Mouse (Mus musculus): ENCODE measurements around the gene Pbx1. TPM values are rescaled to one million over a fixed set of nuclear protein-coding genes. Genes with fewer than 3 reads are reported as not detected.

The Pbx1 gene
- polyA plus RNA-seq, 2 experiments, result 26.5 to 48.2 TPM

DNA sequence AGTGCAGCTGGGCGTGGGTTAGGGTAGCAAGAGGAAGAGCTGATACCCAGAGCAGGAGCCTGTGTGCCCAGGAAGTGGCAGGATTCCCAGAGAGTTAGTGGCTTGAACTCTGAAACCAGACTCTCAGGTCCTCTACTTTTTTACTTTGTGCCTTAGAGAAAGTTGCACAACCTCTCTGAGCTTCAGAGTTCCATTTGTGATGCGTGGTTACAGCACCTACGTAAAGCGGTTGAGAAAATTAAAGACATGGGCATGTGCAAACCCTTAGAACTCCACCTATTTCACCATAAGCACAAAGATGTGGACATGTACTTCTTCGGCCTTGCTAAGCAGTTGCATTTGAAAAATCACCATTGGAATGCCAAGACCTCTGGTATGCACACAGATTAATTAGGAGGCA lies 294.2 kb downstream of the Pbx1 start:
- DNase-seq (ENCODE audit: low spot score) (no peak), ATAC-seq (ENCODE audit: low FRiP score, low read depth) (no peak)
- Histone ChIP-seq H3K4me3 (replicated peaks; ENCODE audit: low read length) (no peak overlapping the region), H3K27me3 (ENCODE audit: control insufficient read depth, insufficient read depth, low read length) (no peaks in the 10 kb centered on the region), H3K9me3 (ENCODE audit: control insufficient read depth, low read length) (no peaks in the 10 kb centered on the region), H3K36me3 (ENCODE audit: control insufficient read depth, insufficient read depth, low read length) (no peaks in the 10 kb centered on the region), H3K9ac (ENCODE audit: low read depth, low read length, severe bottlenecking) (no peak overlapping the region), H3K4me2 (replicated peaks; ENCODE audit: low read depth, low read length, severe bottlenecking) (no peak overlapping the region), H3K4me1 (ENCODE audit: control insufficient read depth, insufficient read depth, low read length) (no peaks in the 10 kb centered on the region), H3K27ac (replicated peaks; ENCODE audit: low read depth, low read length) (no peak overlapping the region)
- 86% methylated on average over 5 of the region's 5 CpGs for WGBS
- no peak for TF ChIP-seq POLR2A (IDR thresholded peaks at IDR 0.05; ENCODE audit: borderline replicate concordance, extremely low read depth, insufficient read depth, insufficient read length)

DNA sequence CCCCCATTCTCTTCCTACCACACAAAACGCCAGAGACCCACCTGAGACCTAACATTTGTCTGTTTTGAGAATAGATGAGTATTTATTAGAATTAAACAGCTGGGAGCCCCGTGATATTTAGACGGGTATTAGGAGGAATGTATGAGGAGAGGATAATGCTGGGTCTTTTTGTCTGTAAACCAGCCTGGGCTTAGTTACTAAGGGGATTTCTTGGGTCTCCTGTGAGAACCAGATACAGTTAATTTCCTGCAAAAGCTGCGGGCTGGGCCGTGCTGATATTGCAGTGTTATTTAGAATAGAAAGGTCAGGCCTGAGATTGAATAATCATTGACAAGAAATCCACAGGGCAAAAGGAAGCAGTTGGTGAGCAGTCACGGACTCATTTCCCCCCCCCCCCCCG lies 296.5 kb downstream of the Pbx1 start:
- Histone ChIP-seq H3K36me3 (ENCODE audit: control insufficient read depth, insufficient read depth, low read length) (no peaks in the 10 kb centered on the region), H3K4me2 (replicated peaks; ENCODE audit: low read depth, low read length, severe bottlenecking) (no peak overlapping the region), H3K9me3 (ENCODE audit: control insufficient read depth, low read length) (no peaks in the 10 kb centered on the region), H3K4me3 (replicated peaks; ENCODE audit: low read length) (no peak overlapping the region), H3K27ac (replicated peaks; ENCODE audit: low read depth, low read length) (no peak overlapping the region), H3K4me1 (ENCODE audit: control insufficient read depth, insufficient read depth, low read length) (no peaks in the 10 kb centered on the region), H3K27me3 (ENCODE audit: control insufficient read depth, insufficient read depth, low read length) (no peaks in the 10 kb centered on the region), H3K9ac (ENCODE audit: low read depth, low read length, severe bottlenecking) (no peak overlapping the region)
- 78% methylated on average over 6 of the region's 7 CpGs for WGBS
- ATAC-seq (ENCODE audit: low FRiP score, low read depth), result no peak
- no peak for DNase-seq (ENCODE audit: low spot score)
- no peak for TF ChIP-seq POLR2A (IDR thresholded peaks at IDR 0.05; ENCODE audit: borderline replicate concordance, extremely low read depth, insufficient read depth, insufficient read length)

DNA sequence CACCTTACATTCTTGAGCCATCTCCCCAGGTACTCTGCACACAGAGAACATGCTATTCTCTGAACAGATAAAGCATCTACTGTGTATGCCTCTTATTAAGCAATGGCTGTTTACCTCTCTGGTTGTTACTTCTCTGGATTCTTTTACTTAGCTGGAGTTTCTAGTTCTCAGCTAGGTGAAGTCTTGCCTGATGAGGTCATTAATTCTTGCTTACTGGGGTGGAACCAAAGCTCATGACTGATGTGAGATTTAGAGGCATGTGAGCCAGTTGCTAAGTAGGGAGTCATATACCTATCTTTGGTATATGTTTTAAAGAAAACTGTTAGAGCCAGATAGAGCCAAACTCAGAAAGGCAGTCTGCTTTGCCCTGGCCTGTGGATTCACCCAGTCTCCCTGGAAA lies 298.4 kb downstream of the Pbx1 start:
- DNase-seq (ENCODE audit: low spot score), result no peak
- no peaks in the 10 kb centered on the region for H3K4me1 ChIP-seq (ENCODE audit: control insufficient read depth, insufficient read depth, low read length)
- no peak for ATAC-seq (ENCODE audit: low FRiP score, low read depth)
- no peak for TF ChIP-seq POLR2A (IDR thresholded peaks at IDR 0.05; ENCODE audit: borderline replicate concordance, extremely low read depth, insufficient read depth, insufficient read length)
- no peaks in the 10 kb centered on the region for H3K36me3 ChIP-seq (ENCODE audit: control insufficient read depth, insufficient read depth, low read length)
- H3K4me3 ChIP-seq (replicated peaks; ENCODE audit: low read length), result no peak overlapping the region
- H3K27ac ChIP-seq (replicated peaks; ENCODE audit: low read depth, low read length), result no peak overlapping the region
- no peak overlapping the region for H3K4me2 ChIP-seq (replicated peaks; ENCODE audit: low read depth, low read length, severe bottlenecking)
- H3K9ac ChIP-seq (ENCODE audit: low read depth, low read length, severe bottlenecking), result no peak overlapping the region
- H3K27me3 ChIP-seq (ENCODE audit: control insufficient read depth, insufficient read depth, low read length), result no peaks in the 10 kb centered on the region
- H3K9me3 ChIP-seq (ENCODE audit: control insufficient read depth, low read length), result no peaks in the 10 kb centered on the region

DNA sequence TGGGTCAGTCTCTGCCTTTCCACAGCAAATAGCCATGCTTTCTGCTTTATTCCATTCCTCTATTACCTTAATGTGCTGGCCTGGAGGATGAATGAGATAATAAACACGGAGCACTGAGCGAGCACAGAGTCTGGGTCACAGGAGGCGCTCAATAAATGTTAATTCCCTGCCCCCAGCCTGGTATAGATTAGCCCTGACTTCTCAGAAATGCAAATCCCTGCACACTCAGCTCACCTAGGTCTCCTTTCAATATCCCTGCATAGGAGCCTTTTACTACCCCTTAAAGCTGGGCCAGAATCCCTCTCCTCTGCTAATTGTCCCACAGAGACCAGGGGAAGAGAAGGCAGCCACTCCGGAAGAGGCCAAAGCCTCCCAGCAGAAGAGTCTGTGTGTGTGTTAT lies 304.1 kb downstream of the Pbx1 start:
- Histone ChIP-seq H3K36me3 (ENCODE audit: control insufficient read depth, insufficient read depth, low read length) (no peaks in the 10 kb centered on the region), H3K9me3 (ENCODE audit: control insufficient read depth, low read length) (no peaks in the 10 kb centered on the region), H3K27ac (replicated peaks; ENCODE audit: low read depth, low read length) (no peak overlapping the region), H3K4me1 (ENCODE audit: control insufficient read depth, insufficient read depth, low read length) (no peaks in the 10 kb centered on the region), H3K9ac (ENCODE audit: low read depth, low read length, severe bottlenecking) (no peak overlapping the region), H3K27me3 (ENCODE audit: control insufficient read depth, insufficient read depth, low read length) (no peaks in the 10 kb centered on the region), H3K4me3 (replicated peaks; ENCODE audit: low read length) (no peak overlapping the region), H3K4me2 (replicated peaks; ENCODE audit: low read depth, low read length, severe bottlenecking) (no peak overlapping the region)
- TF ChIP-seq POLR2A (IDR thresholded peaks at IDR 0.05; ENCODE audit: borderline replicate concordance, extremely low read depth, insufficient read depth, insufficient read length), result no peak
- ATAC-seq (ENCODE audit: low FRiP score, low read depth) (no peak), DNase-seq (ENCODE audit: low spot score) (no peak)
- WGBS, result 15% methylated on average over 4 of the region's 4 CpGs

DNA sequence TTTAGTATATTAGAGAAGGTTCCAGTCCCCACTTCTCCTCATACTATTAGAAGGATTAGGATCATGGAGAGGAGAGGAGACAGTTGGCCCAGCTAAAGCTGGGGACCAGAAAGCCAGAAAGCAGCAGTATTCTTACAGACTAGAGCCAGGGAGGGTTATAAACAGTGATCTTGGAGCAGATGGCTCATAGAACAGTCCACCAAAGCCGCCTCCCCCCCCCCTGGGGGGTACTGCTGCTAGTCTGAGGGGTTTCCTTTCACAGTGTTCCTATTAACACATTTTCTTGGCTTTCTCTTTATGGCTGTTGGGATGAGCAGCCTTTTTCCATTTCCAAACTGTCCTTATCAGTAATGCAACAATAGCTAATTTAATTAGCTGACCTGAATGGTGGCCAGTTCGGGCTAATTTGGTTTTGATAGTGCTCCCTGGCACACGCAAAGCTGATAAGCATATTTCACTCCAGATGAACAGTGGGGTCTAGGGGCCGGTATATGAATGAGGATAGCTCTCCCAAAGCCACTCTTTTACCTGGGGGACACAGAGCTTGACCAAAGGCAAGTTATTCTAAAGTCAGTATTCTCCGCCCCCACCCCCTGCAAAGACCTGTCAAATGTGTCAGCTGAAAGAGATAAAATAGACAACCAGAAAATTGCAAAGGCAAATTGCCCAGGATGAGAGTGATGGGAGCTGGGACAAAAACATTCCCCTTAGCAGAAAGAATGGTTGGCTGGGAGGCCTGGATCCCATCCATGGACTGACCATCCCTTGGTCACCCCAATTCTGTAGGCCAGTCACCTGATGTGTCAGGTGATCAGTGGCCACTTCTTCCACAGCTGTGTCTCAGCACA lies 307.2 kb downstream of the Pbx1 start:
- TF ChIP-seq POLR2A (IDR thresholded peaks at IDR 0.05; ENCODE audit: borderline replicate concordance, extremely low read depth, insufficient read depth, insufficient read length), result no peak
- ATAC-seq (ENCODE audit: low FRiP score, low read depth), result no peak
- no peaks in the 10 kb centered on the region for H3K36me3 ChIP-seq (ENCODE audit: control insufficient read depth, insufficient read depth, low read length)
- no peak overlapping the region for H3K27ac ChIP-seq (replicated peaks; ENCODE audit: low read depth, low read length)
- H3K9me3 ChIP-seq (ENCODE audit: control insufficient read depth, low read length), result no peaks in the 10 kb centered on the region
- WGBS, result 73% methylated on average over 5 of the region's 5 CpGs
- DNase-seq (ENCODE audit: low spot score), result no peak
- no peaks in the 10 kb centered on the region for H3K27me3 ChIP-seq (ENCODE audit: control insufficient read depth, insufficient read depth, low read length)
- no peaks in the 10 kb centered on the region for H3K4me1 ChIP-seq (ENCODE audit: control insufficient read depth, insufficient read depth, low read length)
- H3K4me2 ChIP-seq (replicated peaks; ENCODE audit: low read depth, low read length, severe bottlenecking), result no peak overlapping the region
- H3K4me3 ChIP-seq (replicated peaks; ENCODE audit: low read length), result no peak overlapping the region
- no peak overlapping the region for H3K9ac ChIP-seq (ENCODE audit: low read depth, low read length, severe bottlenecking)
